Mouse (Mus musculus) ES-E14 (cell line): ENCODE results near the gene Nudt21.

Source experiments
- MAFK ChIP-seq: IDR thresholded peaks from 2 replicates; pipeline ENCODE4 v1.6.1; 2014; ENCODE audit warnings: mild to moderate bottlenecking, low read depth, low read length, inconsistent platforms; ENCODE audit not compliant: insufficient read depth
- ZC3H11A ChIP-seq: IDR thresholded peaks from 2 replicates; pipeline ENCODE4 v1.6.1; 2012; ENCODE audit warnings: low read depth, mild to moderate bottlenecking, inconsistent platforms, low read length, borderline replicate concordance

DNA sequence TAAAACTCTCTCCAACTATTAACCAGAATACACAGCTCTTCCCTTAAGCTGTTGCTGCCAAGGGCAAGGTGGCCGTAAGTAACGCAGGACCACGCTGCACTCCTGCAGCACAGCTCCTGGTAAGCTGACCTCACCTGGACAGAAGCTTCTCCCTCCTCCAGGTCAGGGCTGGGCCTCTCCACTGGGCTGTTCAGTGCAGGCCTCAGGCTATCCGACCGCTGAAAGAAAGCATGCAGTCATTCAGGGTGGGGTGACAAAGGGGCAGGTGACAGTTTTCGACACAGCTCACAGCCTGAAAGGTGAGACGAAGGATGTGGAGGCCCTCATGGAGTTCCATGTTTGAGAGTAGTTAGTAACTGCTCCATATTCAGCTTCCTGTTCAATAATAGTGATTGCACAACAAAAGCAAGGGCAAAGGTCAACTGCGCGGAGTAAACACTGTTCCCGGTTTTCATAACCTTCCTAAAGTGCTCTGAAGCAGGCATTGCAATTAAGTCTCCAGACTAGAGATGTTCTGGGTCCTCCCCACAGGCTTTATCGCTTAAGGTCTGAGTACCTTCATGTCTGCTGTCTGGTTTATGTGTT lies 62.1 kb downstream of the Nudt21 start:
- no peak for TF ChIP-seq ZC3H11A
- TF ChIP-seq MAFK = no peak
